Mouse (Mus musculus): ENCODE measurements at regions not wholly inside any gene's neighbourhood (a gene's known extent, or its start where the extent isn't known, plus 50 kb on each side); places are given as distances from the start of the nearest gene placed in this dataset.
"Not testable (repeated sequence)": the region's sequence is repeated elsewhere in the genome, so short reads cannot be mapped to it uniquely, and the experiment has no call there.

- no peak overlapping the region for H3K27ac ChIP-seq
- H3K27me3 ChIP-seq (ENCODE audit: control insufficient read depth, insufficient read depth, low read length), result no peaks in the 10 kb centered on the region
- intact Hi-C loops (cut with DNase I), result no loop called here
- no peak for TF ChIP-seq POLR2A (IDR thresholded peaks at IDR 0.05; ENCODE audit: insufficient read depth, low read depth, low read length)
- TF ChIP-seq CTCF (IDR thresholded peaks at IDR 0.05), result peak; percentile 49
- H3K79me2 ChIP-seq (replicated peaks; ENCODE audit: control insufficient read depth, insufficient read depth, low read length), result no peaks in the 10 kb centered on the region
- H3K9ac ChIP-seq (ENCODE audit: low read depth, low read length), result no peak overlapping the region
- H3K36me3 ChIP-seq (ENCODE audit: control insufficient read depth, insufficient read depth, low read length), result no peaks in the 10 kb centered on the region
- no peak for DNase-seq
- 17% methylated on average over 6 of the region's 6 CpGs for whole genome bisulfite sequencing
- no peaks in the 10 kb centered on the region for H3K4me1 ChIP-seq (ENCODE audit: control insufficient read depth, insufficient read depth, low read length)
- H3K4me3 ChIP-seq, result no peak overlapping the region
These were observed 181.0 kb downstream of the Trmt11 start for GRCm38 (mm10) chr10:30419391-30420043.

GRCm38 (mm10) chr10:30416314-30416713 is 184.2 kb downstream of the Trmt11 start:
- 59% methylated on average over 3 of the region's 3 CpGs for WGBS
- H3K36me3 ChIP-seq (ENCODE audit: control insufficient read depth, insufficient read depth, low read length), result no peaks in the 10 kb centered on the region
- DNase-seq, result no peak
- H3K27ac ChIP-seq, result no peak overlapping the region
- H3K4me1 ChIP-seq (ENCODE audit: control insufficient read depth, insufficient read depth, low read length), result no peaks in the 10 kb centered on the region
- no peak overlapping the region for H3K4me3 ChIP-seq
- TF ChIP-seq CTCF (IDR thresholded peaks at IDR 0.05), result no peak
- TF ChIP-seq EP300 (IDR thresholded peaks at IDR 0.05; ENCODE audit: insufficient read depth, low read depth, low read length), result no peak
- no peak for TF ChIP-seq POLR2A (IDR thresholded peaks at IDR 0.05; ENCODE audit: insufficient read depth, low read depth, low read length)
- no peaks in the 10 kb centered on the region for H3K79me2 ChIP-seq (replicated peaks; ENCODE audit: control insufficient read depth, insufficient read depth, low read length)
- H3K27me3 ChIP-seq (ENCODE audit: control insufficient read depth, insufficient read depth, low read length), result no peaks in the 10 kb centered on the region
- no peak overlapping the region for H3K9ac ChIP-seq (ENCODE audit: low read depth, low read length)
- intact Hi-C loops (cut with DNase I), result no loop called here

GRCm38 (mm10) chr10:30411736-30412135 is 188.8 kb downstream of the Trmt11 start:
- Histone ChIP-seq H3K4me1 (ENCODE audit: control insufficient read depth, insufficient read depth, low read length) (no peaks in the 10 kb centered on the region), H3K9ac (ENCODE audit: low read depth, low read length) (no peak overlapping the region), H3K36me3 (ENCODE audit: control insufficient read depth, insufficient read depth, low read length) (no peaks in the 10 kb centered on the region), H3K79me2 (replicated peaks; ENCODE audit: control insufficient read depth, insufficient read depth, low read length) (no peaks in the 10 kb centered on the region), H3K27me3 (ENCODE audit: control insufficient read depth, insufficient read depth, low read length) (no peaks in the 10 kb centered on the region), H3K4me3 (no peak overlapping the region), H3K27ac (no peak overlapping the region)
- no peak for DNase-seq
- TF ChIP-seq CTCF (IDR thresholded peaks at IDR 0.05) (no peak), POLR2A (IDR thresholded peaks at IDR 0.05; ENCODE audit: insufficient read depth, low read depth, low read length) (no peak), EP300 (IDR thresholded peaks at IDR 0.05; ENCODE audit: insufficient read depth, low read depth, low read length) (no peak)
- intact Hi-C loops (cut with DNase I), result no loop called here

- 43% methylated on average over 13 of the region's 13 CpGs for WGBS
- H3K4me3 ChIP-seq, result no peak overlapping the region
- intact Hi-C loops (cut with DNase I), result no loop called here
- no peak for TF ChIP-seq POLR2A (IDR thresholded peaks at IDR 0.05; ENCODE audit: insufficient read depth, low read depth, low read length)
- TF ChIP-seq EP300 (IDR thresholded peaks at IDR 0.05; ENCODE audit: insufficient read depth, low read depth, low read length), result no peak
- TF ChIP-seq CTCF (IDR thresholded peaks at IDR 0.05), result no peak
- H3K9ac ChIP-seq (ENCODE audit: low read depth, low read length), result no peak overlapping the region
- H3K36me3 ChIP-seq (ENCODE audit: control insufficient read depth, insufficient read depth, low read length), result no peaks in the 10 kb centered on the region
- no peaks in the 10 kb centered on the region for H3K27me3 ChIP-seq (ENCODE audit: control insufficient read depth, insufficient read depth, low read length)
- H3K27ac ChIP-seq, result no peak overlapping the region
- H3K4me1 ChIP-seq (ENCODE audit: control insufficient read depth, insufficient read depth, low read length), result no peaks in the 10 kb centered on the region
- no peak for DNase-seq
- no peaks in the 10 kb centered on the region for H3K79me2 ChIP-seq (replicated peaks; ENCODE audit: control insufficient read depth, insufficient read depth, low read length)
These were observed 194.7 kb downstream of the Trmt11 start for GRCm38 (mm10) chr10:30405669-30406393.

GRCm38 (mm10) chr10:30370542-30370941 is 170.2 kb upstream of the Cenpw start:
- Histone ChIP-seq H3K4me1 (ENCODE audit: control insufficient read depth, insufficient read depth, low read length) (no peaks in the 10 kb centered on the region), H3K79me2 (replicated peaks; ENCODE audit: control insufficient read depth, insufficient read depth, low read length) (no peaks in the 10 kb centered on the region), H3K36me3 (ENCODE audit: control insufficient read depth, insufficient read depth, low read length) (no peaks in the 10 kb centered on the region), H3K27ac (no peak overlapping the region), H3K9ac (ENCODE audit: low read depth, low read length) (no peak overlapping the region), H3K4me3 (no peak overlapping the region), H3K27me3 (ENCODE audit: control insufficient read depth, insufficient read depth, low read length) (no peaks in the 10 kb centered on the region)
- intact Hi-C loops (cut with DNase I), result no loop called here
- DNase-seq, result no peak
- WGBS, result 41% methylated on average over 1 of the region's 1 CpGs
- no peak for TF ChIP-seq POLR2A (IDR thresholded peaks at IDR 0.05; ENCODE audit: insufficient read depth, low read depth, low read length)
- no peak for TF ChIP-seq CTCF (IDR thresholded peaks at IDR 0.05)
- TF ChIP-seq EP300 (IDR thresholded peaks at IDR 0.05; ENCODE audit: insufficient read depth, low read depth, low read length), result no peak

- H3K27me3 ChIP-seq (ENCODE audit: control insufficient read depth, insufficient read depth, low read length); H3K27ac ChIP-seq; H3K4me3 ChIP-seq; intact Hi-C loops (cut with DNase I); H3K9ac ChIP-seq (ENCODE audit: low read depth, low read length); H3K4me1 ChIP-seq (ENCODE audit: control insufficient read depth, insufficient read depth, low read length); DNase-seq; H3K36me3 ChIP-seq (ENCODE audit: control insufficient read depth, insufficient read depth, low read length); H3K79me2 ChIP-seq (replicated peaks; ENCODE audit: control insufficient read depth, insufficient read depth, low read length): not testable (repeated sequence)
These were observed 160.5 kb upstream of the Cenpw start for GRCm38 (mm10) chr10:30360811-30361210.

Data from heart, adult 2 months (tissue).